8 mouse cellular contexts compared by ENCODE assay signal in the genomic region with DNA sequence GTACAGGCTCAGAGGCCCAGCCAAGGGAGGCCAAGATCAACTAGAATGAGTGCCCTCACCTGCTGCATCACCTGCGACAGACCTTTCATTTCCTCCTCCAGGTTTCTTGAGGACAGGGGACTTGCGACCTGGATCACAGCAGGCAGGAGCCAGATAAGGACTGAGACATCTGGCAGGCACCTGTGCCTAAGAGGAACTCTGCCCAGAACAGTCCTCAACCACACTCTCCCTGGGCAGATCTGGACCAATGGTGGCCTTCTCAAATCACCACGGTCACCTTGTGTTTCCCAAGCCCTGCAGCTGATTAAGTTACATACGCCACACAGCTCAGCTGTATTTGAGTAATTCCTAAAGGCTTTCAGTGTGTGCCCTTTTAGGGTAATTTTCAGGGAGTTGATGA. TPM values are rescaled to one million over a fixed set of nuclear protein-coding genes. Genes with fewer than 3 reads are reported as not detected.
A peak's percentile ranks its signal among the peaks of the same experiment; 100 is the strongest.
DNase-seq lines count a peak whose midpoint lies in the region; ATAC-seq and TF ChIP-seq lines count a peak whose summit lies in the region.

No protein-coding gene starts in this region.

- no peak overlapping the region for H3K4me2 ChIP-seq in midbrain, embryonic 11.5 days
- H3K4me2 ChIP-seq in hindbrain, embryonic 14.5 days (replicated peaks) = peak overlapping the region; percentile 50
- peak overlapping the region; percentile 84 for H3K4me2 ChIP-seq in myocyte (ENCODE audit: low read depth)

- H3K4me3 ChIP-seq in midbrain, embryonic 10.5 days = peak overlapping the region; percentile 91
- H3K4me3 ChIP-seq in midbrain, embryonic 11.5 days (ENCODE audit: low read depth, low read length) = no peak overlapping the region
- H3K4me3 ChIP-seq in hindbrain, embryonic 14.5 days (replicated peaks; ENCODE audit: low read length) = peak overlapping the region; percentile 80
- H3K4me3 ChIP-seq in myocyte = peak overlapping the region; percentile 60

- H3K9me3 ChIP-seq in midbrain, embryonic 10.5 days (replicated peaks) = no peaks in the 10 kb centered on the region
- H3K9me3 ChIP-seq in midbrain, embryonic 11.5 days (ENCODE audit: control insufficient read depth, low read length) = no peaks in the 10 kb centered on the region
- H3K9me3 ChIP-seq in hindbrain, embryonic 14.5 days (ENCODE audit: control insufficient read depth, low read length) = no peaks in the 10 kb centered on the region

- H3K36me3 ChIP-seq in midbrain, embryonic 10.5 days = peaks cover 13% of the 10 kb centered on the region
- no peaks in the 10 kb centered on the region; the same call in 1 of the 2 replicates for H3K36me3 ChIP-seq in midbrain, embryonic 11.5 days (ENCODE audit: control insufficient read depth, insufficient read depth, low read length)
- H3K36me3 ChIP-seq in hindbrain, embryonic 14.5 days (replicated peaks; ENCODE audit: control insufficient read depth, insufficient read depth) = peaks cover 4% of the 10 kb centered on the region; the same call in 1 of the 2 replicates
- no peaks in the 10 kb centered on the region for H3K36me3 ChIP-seq in myocyte (ENCODE audit: control insufficient read depth, insufficient read depth)

- H3K27ac ChIP-seq in midbrain, embryonic 10.5 days (replicated peaks) = 0 out of 2 replicates have a peak overlapping the region, but pooled peaks have one; percentile 92
- no peak overlapping the region for H3K27ac ChIP-seq in midbrain, embryonic 11.5 days (ENCODE audit: low read depth, low read length)
- H3K27ac ChIP-seq in hindbrain, embryonic 14.5 days = no peak overlapping the region

- no peak for ATAC-seq in midbrain, embryonic 11.5 days (ENCODE audit: low FRiP score)
- ATAC-seq in erythroid progenitor cell, adult 5-6 weeks (replicated peaks; ENCODE audit: low FRiP score, poor library complexity, severe bottlenecking) = peak; percentile 33
- no peak for ATAC-seq in hindbrain, embryonic 14.5 days (ENCODE audit: low FRiP score)

- no peak overlapping the region for H3K9ac ChIP-seq in midbrain, embryonic 11.5 days (ENCODE audit: low read length)
- H3K9ac ChIP-seq in hindbrain, embryonic 14.5 days = peak overlapping the region; percentile 53; the same call in 1 of the 2 replicates

- WGBS in midbrain, embryonic 10.5 days = 74% methylated on average over 4 of the region's 4 CpGs
- 76% methylated on average over 4 of the region's 4 CpGs for WGBS in midbrain, embryonic 11.5 days
- 65% methylated on average over 4 of the region's 4 CpGs for WGBS in hindbrain, embryonic 14.5 days

- no peak overlapping the region for H3ac ChIP-seq in myocyte (ENCODE audit: control insufficient read depth, insufficient read length)

- no peak for TF ChIP-seq POLR2A in myocyte (IDR thresholded peaks at IDR 0.05; ENCODE audit: insufficient read length, low read depth)

- peaks cover 33% of the 10 kb centered on the region for H3K4me1 ChIP-seq in midbrain, embryonic 10.5 days
- peaks cover 9% of the 10 kb centered on the region for H3K4me1 ChIP-seq in midbrain, embryonic 11.5 days (ENCODE audit: control insufficient read depth, insufficient read depth, low read length)
- H3K4me1 ChIP-seq in hindbrain, embryonic 14.5 days (replicated peaks; ENCODE audit: control insufficient read depth, insufficient read depth, low read length) = peaks cover 17% of the 10 kb centered on the region

- H3K27me3 ChIP-seq in midbrain, embryonic 10.5 days (ENCODE audit: low read depth, poor library complexity, severe bottlenecking) = no peaks in the 10 kb centered on the region
- no peaks in the 10 kb centered on the region for H3K27me3 ChIP-seq in midbrain, embryonic 11.5 days (ENCODE audit: control insufficient read depth, insufficient read depth, low read length)
- no peaks in the 10 kb centered on the region for H3K27me3 ChIP-seq in hindbrain, embryonic 14.5 days (ENCODE audit: control insufficient read depth, insufficient read depth, low read length)
- no peaks in the 10 kb centered on the region for H3K27me3 ChIP-seq in myocyte (ENCODE audit: control insufficient read depth, insufficient read depth, insufficient read length)

- DNase-seq in midbrain, embryonic 10.5 days (ENCODE audit: low spot score) = no peak
- DNase-seq in midbrain, embryonic 11.5 days (ENCODE audit: low spot score, missing footprints) = no peak
- DNase-seq in hindbrain, embryonic 14.5 days (ENCODE audit: low spot score) = no peak
- DNase-seq in retina, embryonic 14.5 days (ENCODE audit: low spot score) = no peak
- no peak for DNase-seq in frontal cortex, postnatal 10 days (ENCODE audit: low spot score in 2 of 2)
- no peak for DNase-seq in layer of hippocampus, adult 11-12 months (ENCODE audit: low spot score)

- H3K79me2 ChIP-seq in myocyte (ENCODE audit: control insufficient read depth, insufficient read depth) = peaks cover 32% of the 10 kb centered on the region

TF ChIP-seq in myocyte, 11 proteins besides CTCF, POLR2A, EP300 and RAD21:
- peak in 1 of 3 experiments; percentile 53 for TF ChIP-seq MYOD1 (IDR thresholded peaks at IDR 0.05; ENCODE audit: control insufficient read depth in 1 of 3, insufficient read length in 2 of 3, low read depth in 2 of 3)
- TF ChIP-seq MYOG (IDR thresholded peaks at IDR 0.05; ENCODE audit: control insufficient read depth in 1 of 3, insufficient read depth in 1 of 3, insufficient read length in 2 of 3, low read depth in 2 of 3) = no peak
- TF ChIP-seq SRF (IDR thresholded peaks at IDR 0.05; ENCODE audit: control insufficient read depth, insufficient read length, low read depth) = peak; percentile 48

RNA-seq across cellular contexts. Expression of a gene that starts 0.9 kb away (rescaled TPM):
- 0.27 and 0.71 TPM in 2 replicates for polyA plus RNA-seq in midbrain, embryonic 10.5 days (2016; fragmentation: Nextera tagmentation; extraction: Ambion mirVana)
- 0.44 and 0.62 TPM in 2 replicates for polyA plus RNA-seq in midbrain, embryonic 11.5 days (2014; fragmentation: Nextera tagmentation; extraction: Ambion mirVana)
- total RNA-seq in erythroid progenitor cell, adult 5-6 weeks (2015; ENCODE audit: low replicate concordance) = not detected in 2 replicates
- total RNA-seq in erythroid progenitor cell, adult 5-6 weeks (2017; ENCODE audit: low replicate concordance) = 0.77 TPM in 1 of 2 replicates, not detected in the other
- 0.64 and 0.77 TPM in 2 replicates for polyA plus RNA-seq in hindbrain, embryonic 14.5 days (2014; fragmentation: Nextera tagmentation; extraction: Ambion mirVana)
- 0.25 TPM for polyA plus RNA-seq in myocyte (2012; fragmentation: generic; extraction: Trizol)

RNA-seq across cellular contexts. Expression of a gene that starts 1.2 kb away (rescaled TPM):
- polyA plus RNA-seq in midbrain, embryonic 10.5 days (2016; fragmentation: Nextera tagmentation; extraction: Ambion mirVana) = 63.9 and 70.4 TPM in 2 replicates
- 57.5 and 64.4 TPM in 2 replicates for polyA plus RNA-seq in midbrain, embryonic 11.5 days (2014; fragmentation: Nextera tagmentation; extraction: Ambion mirVana)
- total RNA-seq in erythroid progenitor cell, adult 5-6 weeks (2015; ENCODE audit: low replicate concordance) = 8.0 and 9.7 TPM in 2 replicates
- 3.0 and 29.2 TPM in 2 replicates for total RNA-seq in erythroid progenitor cell, adult 5-6 weeks (2017; ENCODE audit: low replicate concordance)
- 26.8 and 30.2 TPM in 2 replicates for polyA plus RNA-seq in hindbrain, embryonic 14.5 days (2014; fragmentation: Nextera tagmentation; extraction: Ambion mirVana)
- 28.3 TPM for polyA plus RNA-seq in myocyte (2012; fragmentation: generic; extraction: Trizol)

RNA-seq across cellular contexts. Expression of a gene that starts 21.8 kb away (rescaled TPM):
- polyA plus RNA-seq in midbrain, embryonic 10.5 days (2016; fragmentation: Nextera tagmentation; extraction: Ambion mirVana) = 309 and 347 TPM in 2 replicates
- 304 and 334 TPM in 2 replicates for polyA plus RNA-seq in midbrain, embryonic 11.5 days (2014; fragmentation: Nextera tagmentation; extraction: Ambion mirVana)
- total RNA-seq in erythroid progenitor cell, adult 5-6 weeks (2015; ENCODE audit: low replicate concordance) = 377 and 483 TPM in 2 replicates
- total RNA-seq in erythroid progenitor cell, adult 5-6 weeks (2017; ENCODE audit: low replicate concordance) = 503 and 597 TPM in 2 replicates
- polyA plus RNA-seq in hindbrain, embryonic 14.5 days (2014; fragmentation: Nextera tagmentation; extraction: Ambion mirVana) = 115 and 125 TPM in 2 replicates
- 13.1 TPM for polyA plus RNA-seq in myocyte (2012; fragmentation: generic; extraction: Trizol)

RNA-seq across cellular contexts. Expression of a gene that starts 27.3 kb away (rescaled TPM):
- 317 and 336 TPM in 2 replicates for polyA plus RNA-seq in midbrain, embryonic 10.5 days (2016; fragmentation: Nextera tagmentation; extraction: Ambion mirVana)
- polyA plus RNA-seq in midbrain, embryonic 11.5 days (2014; fragmentation: Nextera tagmentation; extraction: Ambion mirVana) = 277 and 307 TPM in 2 replicates
- 544 and 682 TPM in 2 replicates for total RNA-seq in erythroid progenitor cell, adult 5-6 weeks (2015; ENCODE audit: low replicate concordance)
- 404 and 639 TPM in 2 replicates for total RNA-seq in erythroid progenitor cell, adult 5-6 weeks (2017; ENCODE audit: low replicate concordance)
- polyA plus RNA-seq in hindbrain, embryonic 14.5 days (2014; fragmentation: Nextera tagmentation; extraction: Ambion mirVana) = 32.3 and 41.0 TPM in 2 replicates
- polyA plus RNA-seq in myocyte (2012; fragmentation: generic; extraction: Trizol) = 54.1 TPM

RNA-seq across cellular contexts. Expression of a gene that starts 27.6 kb away (rescaled TPM):
- 38.2 and 46.0 TPM in 2 replicates for polyA plus RNA-seq in midbrain, embryonic 10.5 days (2016; fragmentation: Nextera tagmentation; extraction: Ambion mirVana)
- polyA plus RNA-seq in midbrain, embryonic 11.5 days (2014; fragmentation: Nextera tagmentation; extraction: Ambion mirVana) = 36.0 and 37.4 TPM in 2 replicates
- 44.4 and 49.4 TPM in 2 replicates for total RNA-seq in erythroid progenitor cell, adult 5-6 weeks (2015; ENCODE audit: low replicate concordance)
- total RNA-seq in erythroid progenitor cell, adult 5-6 weeks (2017; ENCODE audit: low replicate concordance) = 28.2 and 37.7 TPM in 2 replicates
- polyA plus RNA-seq in hindbrain, embryonic 14.5 days (2014; fragmentation: Nextera tagmentation; extraction: Ambion mirVana) = 27.5 and 28.8 TPM in 2 replicates
- 27.2 TPM for polyA plus RNA-seq in myocyte (2012; fragmentation: generic; extraction: Trizol)
